9 mouse cellular contexts compared by ENCODE assay signal in the genomic region with DNA sequence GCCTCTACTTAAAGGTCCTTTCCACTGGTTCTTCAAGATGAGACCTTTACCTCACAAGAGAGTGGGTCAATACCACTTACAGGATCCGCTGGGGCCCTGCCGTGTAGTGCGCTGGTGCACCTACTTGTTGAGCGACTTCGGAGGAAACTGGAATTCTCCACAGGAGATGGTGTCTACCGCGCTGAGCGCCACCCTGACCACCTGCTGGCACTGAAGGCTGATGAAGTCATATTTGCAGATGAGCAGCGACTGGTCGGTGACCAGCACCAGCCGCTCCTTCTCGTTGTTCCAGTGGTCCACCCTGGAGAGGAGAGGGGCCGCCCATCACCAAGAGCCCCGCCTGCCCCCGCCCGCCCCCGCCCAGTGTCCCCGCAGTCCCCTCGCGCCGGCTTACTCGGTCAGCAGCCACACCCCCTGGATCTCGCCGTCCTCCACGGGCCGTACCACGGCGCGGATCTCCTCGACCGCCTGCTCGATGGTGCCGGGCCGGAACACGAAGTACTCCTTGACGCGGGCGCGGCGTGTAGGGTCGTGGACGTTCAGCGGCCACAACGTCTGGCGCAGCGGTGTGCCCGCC. TPM values are rescaled to one million over a fixed set of nuclear protein-coding genes. Genes with fewer than 3 reads are reported as not detected.
DNase-seq lines count a peak whose midpoint lies in the region; ATAC-seq and TF ChIP-seq lines count a peak whose summit lies in the region.
"Had no signal": no experiment of that assay in that cellular context is flagged by ENCODE, and none has a peak within 500 bp of the region (broad histone marks: within the 10 kb centered on the region; RNA-seq: fewer than 3 reads in every experiment).

No protein-coding gene starts in this region.

- peak overlapping the region; percentile 79 for H3K9ac ChIP-seq in intestine, postnatal 0 days (ENCODE audit: low read depth, low read length)

- TF ChIP-seq CTCF in intestine, postnatal 0 days (IDR thresholded peaks at IDR 0.05; ENCODE audit: low read depth), result no peak

- H3K36me3 ChIP-seq in intestine, postnatal 0 days (ENCODE audit: control insufficient read depth, insufficient read depth), result peaks cover 35% of the 10 kb centered on the region

- H3K4me2 ChIP-seq in intestine, postnatal 0 days (replicated peaks; ENCODE audit: low read depth), result peak overlapping the region; percentile 94

- WGBS in intestine, postnatal 0 days, result under 1% methylated on average over 44 of the region's 47 CpGs

- H3K9me3 ChIP-seq in intestine, postnatal 0 days (ENCODE audit: control insufficient read depth), result no peaks in the 10 kb centered on the region

- peak; percentile 26 for DNase-seq in layer of hippocampus, adult 9-11 months
- DNase-seq in layer of hippocampus, adult 8-10 months (ENCODE audit: low spot score in 2 of 2), result no peak
- peak; percentile 76 for DNase-seq in Muller cell, postnatal 12 days (ENCODE audit: inconsistent ontology term)
- DNase-seq in lung, postnatal 36 days, result peak; percentile 41
- peak; percentile 38 for DNase-seq in thymus, postnatal 0 days (ENCODE audit: low spot score)
- DNase-seq in layer of hippocampus, postnatal 36 days, result no peak

- H3K4me3 ChIP-seq in intestine, postnatal 0 days (ENCODE audit: low read depth, low read length), result peak overlapping the region; percentile 81

- H3K27ac ChIP-seq in intestine, postnatal 0 days (ENCODE audit: low read depth, low read length), result peak overlapping the region; percentile 88

- no peaks in the 10 kb centered on the region for H3K27me3 ChIP-seq in intestine, postnatal 0 days (replicated peaks; ENCODE audit: control insufficient read depth, insufficient read depth, low read length)

- 0 out of 2 replicates have a peak, but pooled peaks cover 2% of the 10 kb centered on the region for H3K4me1 ChIP-seq in intestine, postnatal 0 days (replicated peaks; ENCODE audit: control insufficient read depth, insufficient read depth, low read length)

- peak; percentile 10; the same call in 1 of the 2 replicates for ATAC-seq in erythroblast, adult 5-6 weeks (replicated peaks; ENCODE audit: low FRiP score, poor library complexity, severe bottlenecking)
- peak; percentile 35 for ATAC-seq in intestine, postnatal 0 days

RNA-seq across cellular contexts. Expression of gene Tprgl, which starts 0.4 kb away (rescaled TPM):
- 100 to 1,000 TPM; 159 to 183 (median 167) TPM for total RNA-seq in layer of hippocampus, adult 8-10 months (2022)
- total RNA-seq in erythroblast, adult 5-6 weeks (2015; ENCODE audit: low replicate concordance), result 75.2 and 117 TPM in 2 replicates
- 104 and 115 TPM in 2 replicates for total RNA-seq in erythroblast, adult 5-6 weeks (2017; ENCODE audit: low replicate concordance)
- polyA plus RNA-seq in intestine, postnatal 0 days (2015; fragmentation: Nextera tagmentation; extraction: Ambion mirVana), result 90.3 and 95.4 TPM in 2 replicates
- polyA plus RNA-seq in thymus, postnatal 0 days (2015; fragmentation: Nextera tagmentation; extraction: Ambion mirVana), result 171 and 177 TPM in 2 replicates
- 100 to 1,000 TPM; 161 to 177 TPM for total RNA-seq in layer of hippocampus, postnatal 36 days (2021)

RNA-seq across cellular contexts. Expression of gene Megf6, which starts 10.5 kb away (rescaled TPM):
- 1 to 10 TPM; 5.3 to 7.2 (median 5.7) TPM for total RNA-seq in layer of hippocampus, adult 8-10 months (2022)
- total RNA-seq in erythroblast, adult 5-6 weeks (2015; ENCODE audit: low replicate concordance), result 1.0 TPM in 1 of 2 replicates, not detected in the other
- total RNA-seq in erythroblast, adult 5-6 weeks (2017; ENCODE audit: low replicate concordance), result not detected in 2 replicates
- 4.4 and 4.5 TPM in 2 replicates for polyA plus RNA-seq in intestine, postnatal 0 days (2015; fragmentation: Nextera tagmentation; extraction: Ambion mirVana)
- polyA plus RNA-seq in thymus, postnatal 0 days (2015; fragmentation: Nextera tagmentation; extraction: Ambion mirVana), result 14.8 and 17.0 TPM in 2 replicates
- total RNA-seq in layer of hippocampus, postnatal 36 days (2021), result 1 to 10 TPM; 5.1 to 5.2 TPM
- total RNA-seq: neutrophil, adult 5-6 weeks had no signal

RNA-seq across cellular contexts. Expression of gene Wrap73, which starts 17.9 kb away (rescaled TPM):
- 10 to 100 TPM; 30.2 to 36.3 (median 32.5) TPM for total RNA-seq in layer of hippocampus, adult 8-10 months (2022)
- 1.5 and 2.3 TPM in 2 replicates for total RNA-seq in erythroblast, adult 5-6 weeks (2015; ENCODE audit: low replicate concordance)
- total RNA-seq in erythroblast, adult 5-6 weeks (2017; ENCODE audit: low replicate concordance), result 2.6 and 4.5 TPM in 2 replicates
- 13.2 and 15.0 TPM in 2 replicates for polyA plus RNA-seq in intestine, postnatal 0 days (2015; fragmentation: Nextera tagmentation; extraction: Ambion mirVana)
- 37.0 and 38.8 TPM in 2 replicates for polyA plus RNA-seq in thymus, postnatal 0 days (2015; fragmentation: Nextera tagmentation; extraction: Ambion mirVana)
- total RNA-seq in layer of hippocampus, postnatal 36 days (2021), result 10 to 100 TPM; 33.8 to 36.0 TPM

RNA-seq across cellular contexts. Expression of gene Trp73, which starts 20.0 kb away (rescaled TPM):
- total RNA-seq in layer of hippocampus, adult 8-10 months (2022), result 1 to 10 TPM; 1.8 to 2.9 (median 2.3) TPM
- not detected in 2 replicates for total RNA-seq in erythroblast, adult 5-6 weeks (2015; ENCODE audit: low replicate concordance)
- total RNA-seq in erythroblast, adult 5-6 weeks (2017; ENCODE audit: low replicate concordance), result not detected in 2 replicates
- 0.03 TPM in 1 of 2 replicates, not detected in the other for polyA plus RNA-seq in intestine, postnatal 0 days (2015; fragmentation: Nextera tagmentation; extraction: Ambion mirVana)
- polyA plus RNA-seq in thymus, postnatal 0 days (2015; fragmentation: Nextera tagmentation; extraction: Ambion mirVana), result 0.55 and 0.76 TPM in 2 replicates
- total RNA-seq in layer of hippocampus, postnatal 36 days (2021), result 1 to 10 TPM; 1.6 to 3.1 TPM
- total RNA-seq: neutrophil, adult 5-6 weeks had no signal

Comparison
In these comparisons a context has a peak if more than half of its experiments do, and no peak if none do; other contexts are left out.
1. DNase-seq: peak in layer of hippocampus, adult 9-11 months (single experiment), Muller cell, postnatal 12 days (single experiment), lung, postnatal 36 days (single experiment) and thymus, postnatal 0 days (single experiment); none in layer of hippocampus, adult 8-10 months (0 of 2) and layer of hippocampus, postnatal 36 days (0 of 2).
2. RNA of gene Wrap73, which starts 17.9 kb away (total RNA-seq): 33.8 to 36.0 TPM in layer of hippocampus, postnatal 36 days and 30.2 to 36.3 TPM in layer of hippocampus, adult 8-10 months; 1.5 to 4.5 TPM in erythroblast, adult 5-6 weeks; every median in the first group is over 4 times any median in the second.